Mouse (Mus musculus) myocyte (in vitro differentiated cells): ENCODE data around the gene Mki67.

Experiments used
- E2F4 ChIP-seq: IDR thresholded peaks from one replicate; pipeline ENCODE4 v1.6.1; 2011; ENCODE audit warnings: mild to moderate bottlenecking, control low read depth, moderate library complexity; ENCODE audit not compliant: insufficient read depth
- MAX ChIP-seq: IDR thresholded peaks from one replicate; pipeline ENCODE4 v1.6.1; 2011; ENCODE audit warnings: low read depth, mild to moderate bottlenecking, control low read depth
- POLR2A ChIP-seq: IDR thresholded peaks from one replicate; pipeline ENCODE4 v1.6.1; 2011; ENCODE audit warnings: low read depth, mild to moderate bottlenecking, control low read depth, moderate library complexity; ENCODE audit not compliant: insufficient read length
- USF1 ChIP-seq: IDR thresholded peaks from one replicate; pipeline ENCODE4 v1.6.1; 2011; ENCODE audit warnings: low read depth, mild to moderate bottlenecking, control low read depth, moderate library complexity

- TF ChIP-seq MAX (no peak), E2F4 (no peak), POLR2A (no peak), USF1 (no peak)
Measured at GRCm38 (mm10) chr7:135646976-135647375, 69.2 kb downstream of the Mki67 start.
